Mouse (Mus musculus) stomach, embryonic 16.5 days (tissue): ENCODE data around the gene Rab11fip3. TPM values are rescaled to one million over a fixed set of nuclear protein-coding genes. Genes with fewer than 3 reads are reported as not detected.

Experiments
- ATAC-seq: fragments of 200-750 bp; cut with Nextera tagmentation; 2 replicates; pipeline ENCODE4 v1.8.0; 2017; ENCODE audit warnings: moderate number of reproducible peaks, moderate TSS enrichment; ENCODE audit not compliant: insufficient read depth, low FRiP score
- H3K27ac ChIP-seq: fragments of 300-500 bp; sonication (generic); 2 replicates; pipeline ENCODE4 v1.5.1; 2014; ENCODE audit warnings: low read length
- H3K27me3 ChIP-seq: fragments of 300-500 bp; sonication (generic); 2 replicates; pipeline ENCODE4 v1.6.1; 2014; ENCODE audit warnings: low read length, control low read depth, mixed read lengths; ENCODE audit not compliant: control insufficient read depth, insufficient read depth
- H3K36me3 ChIP-seq: fragments of 300-500 bp; sonication (generic); 2 replicates; pipeline ENCODE4 v1.6.1; 2014; ENCODE audit warnings: low read length; ENCODE audit not compliant: control insufficient read depth, insufficient read depth
- H3K4me1 ChIP-seq: fragments of 300-500 bp; sonication (generic); 2 replicates; pipeline ENCODE4 v1.6.1; 2014; ENCODE audit warnings: low read length, control low read depth, mixed read lengths; ENCODE audit not compliant: control insufficient read depth, insufficient read depth
- H3K4me2 ChIP-seq: fragments of 300-500 bp; sonication (generic); 2 replicates; pipeline ENCODE4 v1.6.1; 2014; ENCODE audit warnings: low read depth, low read length, mixed read lengths
- H3K4me3 ChIP-seq: fragments of 300-500 bp; sonication (generic); replicated peaks from 2 replicates; pipeline ENCODE4 v1.5.1; 2014; ENCODE audit warnings: mild to moderate bottlenecking, low read length
- H3K9ac ChIP-seq: fragments of 300-500 bp; sonication (generic); 2 replicates; pipeline ENCODE4 v1.6.1; 2014; ENCODE audit warnings: low read length
- H3K9me3 ChIP-seq: fragments of 300-500 bp; sonication (generic); replicated peaks from 2 replicates; pipeline ENCODE4 v1.6.1; 2016; ENCODE audit warnings: low read length, control low read depth; ENCODE audit not compliant: control insufficient read depth
- WGBS: fragments of 180-500 bp; shearing (Covaris S2); extraction: QIAGEN DNeasy Blood & Tissue Kit; methylation state at CpG from one replicate; pipeline ENCODE4 v1.1.7; 2014; 5-methylcytosine and 5-hydroxymethylcytosine counted together
- polyA plus RNA-seq: library from polyadenylated mRNA; unstranded; fragments of >200 nt; fragmentation: Nextera tagmentation; extraction: Ambion mirVana; gene quantifications from 2 replicates; pipeline ENCODE4 v1.2.1, GENCODE M21; 2015

Gene Rab11fip3
- polyA plus RNA-seq, 1 experiment from 2014 or later: 6.9 TPM

- Histone ChIP-seq H3K4me2 (peak overlapping the region; percentile 25), H3K27me3 (no peaks in the 10 kb centered on the region), H3K9ac (no peak overlapping the region), H3K9me3 (no peaks in the 10 kb centered on the region), H3K4me3 (no peak overlapping the region), H3K36me3 (peaks cover 3% of the 10 kb centered on the region; the same call in 1 of the 2 replicates), H3K27ac (no peak overlapping the region), H3K4me1 (no peaks in the 10 kb centered on the region)
- 15% methylated on average over 15 of the region's 15 CpGs for WGBS
- peak; percentile 78 for ATAC-seq
Measured at GRCm38 (mm10) chr17:26011841-26012460, 57.4 kb downstream of the Rab11fip3 start.

- 24% methylated on average over 4 of the region's 4 CpGs for WGBS
- H3K27me3 ChIP-seq: no peaks in the 10 kb centered on the region
- H3K27ac ChIP-seq: no peak overlapping the region
- H3K9ac ChIP-seq: no peak overlapping the region
- no peak overlapping the region for H3K4me2 ChIP-seq
- H3K36me3 ChIP-seq: peaks cover 3% of the 10 kb centered on the region; the same call in 1 of the 2 replicates
- ATAC-seq: peak; percentile 52
- no peaks in the 10 kb centered on the region for H3K4me1 ChIP-seq
- no peaks in the 10 kb centered on the region for H3K9me3 ChIP-seq
- H3K4me3 ChIP-seq: no peak overlapping the region
Measured at GRCm38 (mm10) chr17:26009540-26009939, 59.8 kb downstream of the Rab11fip3 start.

- no peak overlapping the region for H3K27ac ChIP-seq
- H3K9me3 ChIP-seq: no peaks in the 10 kb centered on the region
- H3K36me3 ChIP-seq: no peaks in the 10 kb centered on the region
- no peaks in the 10 kb centered on the region for H3K4me1 ChIP-seq
- no peak overlapping the region for H3K4me2 ChIP-seq
- 83% methylated on average over 7 of the region's 7 CpGs for WGBS
- H3K27me3 ChIP-seq: no peaks in the 10 kb centered on the region
- no peak overlapping the region for H3K4me3 ChIP-seq
- H3K9ac ChIP-seq: no peak overlapping the region
- ATAC-seq: no peak
Measured at GRCm38 (mm10) chr17:26008787-26009186, 60.6 kb downstream of the Rab11fip3 start.

GRCm38 (mm10) chr17:26008331-26008730 lies 61.0 kb downstream of the Rab11fip3 start:
- H3K36me3 ChIP-seq: no peaks in the 10 kb centered on the region
- ATAC-seq: no peak
- no peak overlapping the region for H3K4me3 ChIP-seq
- no peaks in the 10 kb centered on the region for H3K4me1 ChIP-seq
- no peak overlapping the region for H3K27ac ChIP-seq
- H3K9me3 ChIP-seq: no peaks in the 10 kb centered on the region
- H3K4me2 ChIP-seq: no peak overlapping the region
- no peaks in the 10 kb centered on the region for H3K27me3 ChIP-seq
- H3K9ac ChIP-seq: no peak overlapping the region

GRCm38 (mm10) chr17:26007646-26008045 lies 61.7 kb downstream of the Rab11fip3 start:
- H3K27ac ChIP-seq: no peak overlapping the region
- no peaks in the 10 kb centered on the region for H3K9me3 ChIP-seq
- no peak for ATAC-seq
- no peak overlapping the region for H3K9ac ChIP-seq
- no peaks in the 10 kb centered on the region for H3K4me1 ChIP-seq
- WGBS: 55% methylated on average over 2 of the region's 2 CpGs
- H3K27me3 ChIP-seq: no peaks in the 10 kb centered on the region
- H3K4me3 ChIP-seq: no peak overlapping the region
- no peaks in the 10 kb centered on the region for H3K36me3 ChIP-seq
- no peak overlapping the region for H3K4me2 ChIP-seq

- H3K27me3 ChIP-seq: no peaks in the 10 kb centered on the region
- H3K27ac ChIP-seq: no peak overlapping the region
- no peaks in the 10 kb centered on the region for H3K4me1 ChIP-seq
- no peaks in the 10 kb centered on the region for H3K9me3 ChIP-seq
- 75% methylated on average over 10 of the region's 10 CpGs for WGBS
- H3K4me2 ChIP-seq: no peak overlapping the region
- no peak overlapping the region for H3K4me3 ChIP-seq
- H3K36me3 ChIP-seq: no peaks in the 10 kb centered on the region
- ATAC-seq: no peak
- no peak overlapping the region for H3K9ac ChIP-seq
Measured at GRCm38 (mm10) chr17:26005731-26006450, 63.5 kb downstream of the Rab11fip3 start.

GRCm38 (mm10) chr17:26004711-26005110 lies 64.6 kb downstream of the Rab11fip3 start:
- no peak overlapping the region for H3K9ac ChIP-seq
- H3K4me3 ChIP-seq: no peak overlapping the region
- H3K27me3 ChIP-seq: no peaks in the 10 kb centered on the region
- H3K4me2 ChIP-seq: no peak overlapping the region
- peak; percentile 27; the same call in 1 of the 2 replicates for ATAC-seq
- 89% methylated on average over 15 of the region's 15 CpGs for WGBS
- no peaks in the 10 kb centered on the region for H3K36me3 ChIP-seq
- H3K9me3 ChIP-seq: no peaks in the 10 kb centered on the region
- no peak overlapping the region for H3K27ac ChIP-seq
- no peaks in the 10 kb centered on the region for H3K4me1 ChIP-seq

- H3K9me3 ChIP-seq: no peaks in the 10 kb centered on the region
- 74% methylated on average over 2 of the region's 2 CpGs for whole genome bisulfite sequencing
- H3K4me2 ChIP-seq: no peak overlapping the region
- no peaks in the 10 kb centered on the region for H3K27me3 ChIP-seq
- H3K27ac ChIP-seq: no peak overlapping the region
- H3K4me1 ChIP-seq: no peaks in the 10 kb centered on the region
- H3K9ac ChIP-seq: no peak overlapping the region
- no peak overlapping the region for H3K4me3 ChIP-seq
- no peak for ATAC-seq
- no peaks in the 10 kb centered on the region for H3K36me3 ChIP-seq
Measured at GRCm38 (mm10) chr17:26003864-26004263, 65.5 kb downstream of the Rab11fip3 start.

- Histone ChIP-seq H3K4me1 (no peaks in the 10 kb centered on the region), H3K4me2 (no peak overlapping the region), H3K9ac (no peak overlapping the region), H3K4me3 (no peak overlapping the region), H3K27ac (no peak overlapping the region), H3K27me3 (no peaks in the 10 kb centered on the region), H3K36me3 (no peaks in the 10 kb centered on the region), H3K9me3 (no peaks in the 10 kb centered on the region)
- ATAC-seq: no peak
- 91% methylated on average over 11 of the region's 11 CpGs for WGBS
Measured at GRCm38 (mm10) chr17:25998425-25998824, 70.9 kb downstream of the Rab11fip3 start.
